19 mouse cellular contexts compared by ENCODE assay signal in genomic region chr1:128765142-128765541, GRCm38 (mm10).
DNase-seq lines count a peak whose midpoint lies in the region; TF ChIP-seq lines count a peak whose summit lies in the region.
"Had no signal": no experiment of that assay in that cellular context is flagged by ENCODE, and none has a peak within 500 bp of the region (broad histone marks: within the 10 kb centered on the region; RNA-seq: fewer than 3 reads in every experiment).

No protein-coding gene starts in this region.

- no peak overlapping the region for H3K27ac ChIP-seq in CH12.LX (ENCODE audit: insufficient read depth, low read depth)
- H3K27ac ChIP-seq: embryonic facial prominence, embryonic 10.5 days; embryonic facial prominence, embryonic 12.5 days; forebrain, embryonic 13.5 days; forebrain, embryonic 15.5 days had no signal

- H3K4me1 ChIP-seq in CH12.LX (ENCODE audit: control insufficient read depth in 1 of 2, insufficient read depth in 2 of 2): peaks cover 18 to 40% of the 10 kb centered on the region in 2 experiments
- H3K4me1 ChIP-seq: embryonic facial prominence, embryonic 12.5 days; forebrain, embryonic 13.5 days; forebrain, embryonic 15.5 days had no signal

- H3K79me2 ChIP-seq in CH12.LX (replicated peaks; ENCODE audit: control insufficient read depth, extremely low read depth, insufficient read depth, poor library complexity, severe bottlenecking): no peaks in the 10 kb centered on the region

- H3K9ac ChIP-seq in CH12.LX (ENCODE audit: insufficient read depth, low read depth): no peak overlapping the region
- H3K9ac ChIP-seq: embryonic facial prominence, embryonic 12.5 days; forebrain, embryonic 13.5 days; forebrain, embryonic 15.5 days; forebrain, postnatal 0 days had no signal

- no peak for TF ChIP-seq POLR2A in CH12.LX (IDR thresholded peaks at IDR 0.05; ENCODE audit: low read depth, low read length)

- peak; percentile 3 for DNase-seq in heart, adult 11 months
- no peak for DNase-seq in heart, postnatal 14 days
- DNase-seq in CH12.LX (ENCODE audit: extremely low read depth): no peak
- peak; percentile 63 for DNase-seq in induced T-regulatory cell, adult 2 months (ENCODE audit: low read depth)
- DNase-seq in gastrocnemius, postnatal 14 days: no peak
- DNase-seq: adrenal gland, adult 8-10 months; adrenal gland, postnatal 14 days; adrenal gland, postnatal 36 days; cerebellum, adult 11-12 months; cerebellum, adult 2 months; cerebellum, adult 9-10 months; cerebellum, postnatal 10 days; cerebellum, postnatal 25 days; forebrain, postnatal 0 days had no signal

- H3K36me3 ChIP-seq in CH12.LX (replicated peaks in 1 of 2; ENCODE audit: control insufficient read depth in 1 of 2, insufficient read depth in 1 of 2, low read length in 1 of 2): no peaks in the 10 kb centered on the region
- H3K36me3 ChIP-seq: embryonic facial prominence, embryonic 10.5 days; embryonic facial prominence, embryonic 12.5 days; forebrain, embryonic 15.5 days; G1E had no signal

- intact Hi-C loops in heart, postnatal 14 days (cut with DNase I): no loop called here
- intact Hi-C loops in gastrocnemius, postnatal 14 days (cut with DNase I; ENCODE audit: low total_unique reads): no loop called here

- TF ChIP-seq RAD21 in CH12.LX (IDR thresholded peaks at IDR 0.05; ENCODE audit: low read depth, low read length): no peak

- H3K9me3 ChIP-seq in CH12.LX (replicated peaks; ENCODE audit: low read length): no peaks in the 10 kb centered on the region
- H3K9me3 ChIP-seq: embryonic facial prominence, embryonic 10.5 days; embryonic facial prominence, embryonic 12.5 days; forebrain, embryonic 13.5 days; forebrain, embryonic 15.5 days had no signal

- H3K4me3 ChIP-seq in CH12.LX (replicated peaks in 1 of 3; ENCODE audit: low read depth in 2 of 3, low read length in 2 of 3, poor library complexity in 1 of 3): no peak overlapping the region
- H3K4me3 ChIP-seq: embryonic facial prominence, embryonic 10.5 days; embryonic facial prominence, embryonic 12.5 days; forebrain, embryonic 13.5 days; forebrain, embryonic 15.5 days had no signal

- no peaks in the 10 kb centered on the region for H3K27me3 ChIP-seq in CH12.LX (replicated peaks)
- H3K27me3 ChIP-seq: embryonic facial prominence, embryonic 12.5 days; forebrain, embryonic 13.5 days; forebrain, embryonic 15.5 days had no signal

- H3K4me2 ChIP-seq in CH12.LX (ENCODE audit: insufficient read depth, low read depth, poor library complexity, severe bottlenecking): 0 out of 2 replicates have a peak overlapping the region, but pooled peaks have one; percentile 6
- H3K4me2 ChIP-seq: embryonic facial prominence, embryonic 12.5 days; forebrain, embryonic 13.5 days; forebrain, embryonic 15.5 days had no signal

- no peak for TF ChIP-seq EP300 in CH12.LX (IDR thresholded peaks at IDR 0.05; ENCODE audit: low read length)

- in situ Hi-C loops in CH12.LX (cut with MboI; ENCODE audit: low pct_ligation_motif_present, low pct_unique_long_range_greater_than_20kb, low sequenced_read_pairs): no loop called here

- TF ChIP-seq CTCF in CH12.LX (conservative IDR thresholded peaks at IDR 0.05 in 1 of 2, IDR thresholded peaks at IDR 0.05 in 1 of 2; ENCODE audit: low read depth in 2 of 2, low read length in 2 of 2): no peak

- dilution Hi-C loops in CH12.LX (cut with MboI; ENCODE audit: extremely low pct_ligation_motif_present, extremely low pct_unique_long_range_greater_than_20kb, low sequenced_read_pairs): no loop called here

TF ChIP-seq in CH12.LX, 34 proteins besides CTCF, POLR2A, EP300 and RAD21:
- no peak for TF ChIP-seq KAT2A (IDR thresholded peaks at IDR 0.05; ENCODE audit: insufficient replicate concordance, low read length)
- peak; percentile 93 for TF ChIP-seq MAFK (IDR thresholded peaks at IDR 0.05; ENCODE audit: insufficient replicate concordance, low read length)
- no peak for TF ChIP-seq TCF12 (IDR thresholded peaks at IDR 0.05; ENCODE audit: low read depth, low read length)
- no peak for TF ChIP-seq ELF1 (IDR thresholded peaks at IDR 0.05; ENCODE audit: low read depth, low read length)
- no peak for TF ChIP-seq MYC (IDR thresholded peaks at IDR 0.05; ENCODE audit: low read depth, low read length)
- TF ChIP-seq SIN3A (IDR thresholded peaks at IDR 0.05; ENCODE audit: low read length): no peak
- no peak for TF ChIP-seq POLR2AphosphoS2 (IDR thresholded peaks at IDR 0.05; ENCODE audit: low read depth, low read length)
- TF ChIP-seq IRF4 (IDR thresholded peaks at IDR 0.05; ENCODE audit: low read depth, low read length): 0 out of 2 replicates have a peak, but pooled peaks have one; percentile 26

Comparison
In these comparisons a context has a peak if more than half of its experiments do, and no peak if none do; other contexts are left out.
1. DNase-seq: peak in heart, adult 11 months (single experiment) and induced T-regulatory cell, adult 2 months (single experiment); none in heart, postnatal 14 days (0 of 2), CH12.LX (single experiment) and gastrocnemius, postnatal 14 days (single experiment).